Mouse (Mus musculus) forebrain, postnatal 0 days (tissue): ENCODE results near the gene Ddn. TPM values are rescaled to one million over a fixed set of nuclear protein-coding genes. Genes with fewer than 3 reads are reported as not detected.

Source experiments
- ATAC-seq: fragments of 200-750 bp; cut with Nextera tagmentation; 2 replicates; pipeline ENCODE4 v1.8.0; 2017; ENCODE audit warnings: mild to moderate bottlenecking, moderate library complexity
- DNase-seq: peaks from one replicate; pipeline ENCODE4 v3.0.0-alpha.2; 2015
- H3K27ac ChIP-seq: fragments of 300-500 bp; sonication (generic); 2 replicates; pipeline ENCODE4 v1.5.1; 2014; ENCODE audit warnings: low read depth, mild to moderate bottlenecking, antibody characterized with exemption, low read length, moderate library complexity, mixed read lengths
- H3K27me3 ChIP-seq: fragments of 300-500 bp; sonication (generic); 2 replicates; pipeline ENCODE4 v1.6.1; 2014; ENCODE audit warnings: mild to moderate bottlenecking, low read length, mixed read lengths; ENCODE audit not compliant: insufficient read depth
- H3K36me3 ChIP-seq: fragments of 300-500 bp; sonication (generic); 2 replicates; pipeline ENCODE4 v1.6.1; 2014; ENCODE audit warnings: mild to moderate bottlenecking, moderate library complexity; ENCODE audit not compliant: insufficient read depth
- H3K4me1 ChIP-seq: fragments of 300-500 bp; sonication (generic); 2 replicates; pipeline ENCODE4 v1.6.1; 2014; ENCODE audit warnings: antibody characterized with exemption; ENCODE audit not compliant: insufficient read depth
- H3K4me2 ChIP-seq: fragments of 300-500 bp; sonication (generic); 2 replicates; pipeline ENCODE4 v1.6.1; 2014; ENCODE audit warnings: low read depth, mild to moderate bottlenecking, moderate library complexity
- H3K4me3 ChIP-seq: fragments of 300-500 bp; sonication (generic); 2 replicates; pipeline ENCODE4 v1.5.1; 2014; ENCODE audit warnings: low read depth, low read length, mixed read lengths
- H3K9ac ChIP-seq: fragments of 300-500 bp; sonication (generic); 2 replicates; pipeline ENCODE4 v1.6.1; 2014; ENCODE audit warnings: mild to moderate bottlenecking
- H3K9me3 ChIP-seq: fragments of 300-500 bp; sonication (generic); 2 replicates; pipeline ENCODE4 v1.6.1; 2016; ENCODE audit warnings: low read length
- CTCF ChIP-seq: sonication (generic); IDR thresholded peaks from 2 replicates; pipeline ENCODE4 v1.5.1; 2016; ENCODE audit warnings: antibody characterized with exemption, control low read depth, low read depth
- WGBS: fragments of 180-500 bp; shearing (Covaris S2); extraction: QIAGEN DNeasy Blood & Tissue Kit; methylation state at CpG from one replicate; pipeline ENCODE4 v1.1.7; 2014; 5-methylcytosine and 5-hydroxymethylcytosine counted together
- polyA plus RNA-seq: library from polyadenylated mRNA; unstranded; fragments of >200 nt; fragmentation: Nextera tagmentation; extraction: Ambion mirVana; gene quantifications from 2 replicates; pipeline ENCODE4 v1.2.1, GENCODE M21; 2015
- total RNA-seq: library from RNA; depleted of rRNA; stranded (reverse); fragments of >200 nt; gene quantifications from 2 replicates; pipeline ENCODE4 v1.2.3, GENCODE M21; 2014

Gene Ddn
- total and polyA plus RNA-seq, 2 experiments from 2014 or later, result 2.2 to 36.3 TPM

- no peak within 1 kb of the TSS for H3K9ac ChIP-seq
- WGBS, result 2% methylated on average over 47 of the region's 51 CpGs
- no peak for DNase-seq
- no peak within 1 kb of the TSS for H3K4me2 ChIP-seq
- H3K36me3 ChIP-seq, result no peaks in the 10 kb centered on the region
- TF ChIP-seq CTCF, result peak; percentile 65; the same call in 1 of the 2 replicates
- H3K4me1 ChIP-seq, result no peaks in the 10 kb centered on the region
- no peak for ATAC-seq
- no peak within 1 kb of the TSS for H3K27ac ChIP-seq
- peaks cover 70% of the 10 kb centered on the region for H3K27me3 ChIP-seq
- H3K4me3 ChIP-seq, result no peak within 1 kb of the TSS
- H3K9me3 ChIP-seq, result 0 out of 2 replicates have a peak, but pooled peaks cover 3% of the 10 kb centered on the region
Observed at GRCm38 (mm10) chr15:98789661-98790535, 19.4 kb downstream of the Ddn start, which contains the start of gene Wnt1. TSS of gene Wnt1 (plus strand) at chr15:98789857.

GRCm38 (mm10) chr15:98788972-98789660, 20.2 kb downstream of the Ddn start:
- no peak for DNase-seq
- ATAC-seq, result no peak
- 11% methylated on average over 24 of the region's 24 CpGs for WGBS
- Histone ChIP-seq H3K9me3 (0 out of 2 replicates have a peak, but pooled peaks cover 3% of the 10 kb centered on the region), H3K4me3 (no peak overlapping the region), H3K4me1 (no peaks in the 10 kb centered on the region), H3K27me3 (peaks cover 64% of the 10 kb centered on the region), H3K36me3 (no peaks in the 10 kb centered on the region), H3K4me2 (no peak overlapping the region), H3K27ac (no peak overlapping the region), H3K9ac (no peak overlapping the region)
- no peak; the same call in 1 of the 2 replicates for TF ChIP-seq CTCF

- Histone ChIP-seq H3K27me3 (peaks cover 52% of the 10 kb centered on the region), H3K36me3 (no peaks in the 10 kb centered on the region), H3K4me3 (no peak overlapping the region), H3K4me2 (no peak overlapping the region), H3K27ac (no peak overlapping the region), H3K9me3 (0 out of 2 replicates have a peak, but pooled peaks cover 3% of the 10 kb centered on the region), H3K9ac (no peak overlapping the region), H3K4me1 (no peaks in the 10 kb centered on the region)
- 17% methylated on average over 4 of the region's 4 CpGs for whole genome bisulfite sequencing
- peak; percentile 83 for ATAC-seq
- DNase-seq, result peak; percentile 71
- TF ChIP-seq CTCF, result peak; percentile 87
Observed at GRCm38 (mm10) chr15:98787930-98788329, 21.4 kb downstream of the Ddn start.

- no peak overlapping the region for H3K4me3 ChIP-seq
- ATAC-seq (no peak; the same call in 1 of the 2 replicates), DNase-seq (no peak)
- H3K36me3 ChIP-seq, result no peaks in the 10 kb centered on the region
- H3K9me3 ChIP-seq, result 0 out of 2 replicates have a peak, but pooled peaks cover 3% of the 10 kb centered on the region
- 40% methylated on average over 7 of the region's 7 CpGs for WGBS
- no peak overlapping the region for H3K4me2 ChIP-seq
- H3K27me3 ChIP-seq, result peaks cover 48% of the 10 kb centered on the region
- TF ChIP-seq CTCF, result peak; percentile 71
- H3K27ac ChIP-seq, result no peak overlapping the region
- H3K4me1 ChIP-seq, result no peaks in the 10 kb centered on the region
- H3K9ac ChIP-seq, result no peak overlapping the region
Observed at GRCm38 (mm10) chr15:98785744-98786143, 23.5 kb downstream of the Ddn start.

GRCm38 (mm10) chr15:98781166-98781565, 28.1 kb downstream of the Ddn start:
- WGBS, result 28% methylated on average over 6 of the region's 6 CpGs
- Histone ChIP-seq H3K4me2 (no peak overlapping the region), H3K27me3 (peaks cover 60% of the 10 kb centered on the region)

GRCm38 (mm10) chr15:98780573-98780972, 28.7 kb downstream of the Ddn start:
- TF ChIP-seq CTCF, result peak; percentile 23; the same call in 1 of the 2 replicates
- Histone ChIP-seq H3K36me3 (no peaks in the 10 kb centered on the region), H3K27ac (no peak overlapping the region), H3K27me3 (peaks cover 66% of the 10 kb centered on the region), H3K4me1 (no peaks in the 10 kb centered on the region), H3K4me2 (no peak overlapping the region), H3K9me3 (no peaks in the 10 kb centered on the region), H3K9ac (no peak overlapping the region), H3K4me3 (no peak overlapping the region)
- no peak for ATAC-seq
- DNase-seq, result no peak
- WGBS, result under 1% methylated on average over 13 of the region's 13 CpGs

More at GRCm38 (mm10) chr15:98781166-98781565, 28.1 kb downstream of the Ddn start:
- TF ChIP-seq CTCF, result no peak; the same call in 1 of the 2 replicates
- Histone ChIP-seq H3K4me3 (no peak overlapping the region), H3K36me3 (no peaks in the 10 kb centered on the region), H3K27ac (no peak overlapping the region), H3K9ac (no peak overlapping the region), H3K9me3 (0 out of 2 replicates have a peak, but pooled peaks cover 3% of the 10 kb centered on the region), H3K4me1 (no peaks in the 10 kb centered on the region)
- ATAC-seq (no peak), DNase-seq (no peak)
